Mouse (Mus musculus): ENCODE data around the gene Gpnmb. TPM values are rescaled to one million over a fixed set of nuclear protein-coding genes. Genes with fewer than 3 reads are reported as not detected.

The Gpnmb gene
- polyA plus RNA-seq, 1 experiment from 2014 or later, result 0.25 TPM

DNA sequence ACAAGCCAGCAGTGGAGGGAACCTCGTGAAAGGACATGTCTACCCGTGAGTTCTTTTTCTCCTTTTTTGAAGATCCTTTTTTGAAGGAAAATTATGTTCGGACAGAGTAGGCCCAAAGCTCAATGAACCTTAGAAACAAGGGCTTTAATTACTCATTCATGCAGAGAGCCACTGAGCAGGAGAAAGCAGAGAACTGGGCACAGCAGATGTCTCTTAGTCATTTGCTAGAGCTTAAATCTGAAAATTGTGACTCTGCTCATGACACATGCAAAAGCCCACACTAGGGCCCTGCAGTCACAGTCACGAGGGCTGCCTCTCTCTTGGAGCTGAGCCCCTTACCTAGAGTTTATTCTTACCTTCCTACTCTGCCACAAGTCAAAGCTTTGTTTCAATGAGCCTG is 3.6 kb upstream of the Gpnmb start:
- no peak overlapping the region for H3K4me2 ChIP-seq
- no peaks in the 10 kb centered on the region for H3K36me3 ChIP-seq
- H3K27me3 ChIP-seq, result peaks cover 29% of the 10 kb centered on the region
- ATAC-seq (ENCODE audit: low read depth), result no peak
- H3K4me1 ChIP-seq (replicated peaks), result peaks cover 9% of the 10 kb centered on the region
- no peak overlapping the region for H3K4me3 ChIP-seq (replicated peaks)
- no peak overlapping the region for H3K27ac ChIP-seq
- H3K9me3 ChIP-seq (replicated peaks), result no peaks in the 10 kb centered on the region
- DNase-seq, result no peak
- no peak overlapping the region for H3K9ac ChIP-seq
- 63% methylated on average over 4 of the region's 4 CpGs for WGBS (ENCODE audit: insufficient replicate concordance)

DNA sequence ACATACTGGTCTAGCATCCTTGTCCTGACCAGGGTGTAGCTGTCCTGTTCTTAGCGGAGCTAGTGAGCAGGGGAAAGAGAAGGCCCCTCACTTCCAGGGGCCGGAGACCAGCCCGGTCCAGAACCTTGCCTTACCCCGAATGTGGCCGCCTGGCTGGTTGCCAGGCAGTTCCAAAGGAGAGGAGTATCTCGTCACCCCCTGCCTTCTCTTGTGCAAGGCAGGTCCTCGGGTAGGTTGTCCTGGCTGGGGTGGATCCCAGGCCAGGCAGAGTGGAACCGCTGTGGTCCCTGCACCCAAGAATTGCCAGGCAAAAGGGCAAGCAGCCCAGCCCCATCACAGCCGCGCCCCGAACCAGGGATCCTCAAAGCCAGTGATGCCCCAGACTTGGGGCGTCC is 919 bp downstream of the Gpnmb start:
- ATAC-seq (ENCODE audit: low read depth) (no peak), DNase-seq (no peak)
- no peaks in the 10 kb centered on the region for H3K36me3 ChIP-seq
- no peak overlapping the region for H3K4me2 ChIP-seq
- peaks cover 11% of the 10 kb centered on the region for H3K4me1 ChIP-seq (replicated peaks)
- peaks cover 33% of the 10 kb centered on the region for H3K27me3 ChIP-seq
- no peak overlapping the region for H3K9ac ChIP-seq
- H3K9me3 ChIP-seq (replicated peaks), result no peaks in the 10 kb centered on the region
- WGBS (ENCODE audit: insufficient replicate concordance), result 44% methylated on average over 12 of the region's 12 CpGs
- no peak overlapping the region for H3K4me3 ChIP-seq (replicated peaks)
- no peak overlapping the region for H3K27ac ChIP-seq

DNA sequence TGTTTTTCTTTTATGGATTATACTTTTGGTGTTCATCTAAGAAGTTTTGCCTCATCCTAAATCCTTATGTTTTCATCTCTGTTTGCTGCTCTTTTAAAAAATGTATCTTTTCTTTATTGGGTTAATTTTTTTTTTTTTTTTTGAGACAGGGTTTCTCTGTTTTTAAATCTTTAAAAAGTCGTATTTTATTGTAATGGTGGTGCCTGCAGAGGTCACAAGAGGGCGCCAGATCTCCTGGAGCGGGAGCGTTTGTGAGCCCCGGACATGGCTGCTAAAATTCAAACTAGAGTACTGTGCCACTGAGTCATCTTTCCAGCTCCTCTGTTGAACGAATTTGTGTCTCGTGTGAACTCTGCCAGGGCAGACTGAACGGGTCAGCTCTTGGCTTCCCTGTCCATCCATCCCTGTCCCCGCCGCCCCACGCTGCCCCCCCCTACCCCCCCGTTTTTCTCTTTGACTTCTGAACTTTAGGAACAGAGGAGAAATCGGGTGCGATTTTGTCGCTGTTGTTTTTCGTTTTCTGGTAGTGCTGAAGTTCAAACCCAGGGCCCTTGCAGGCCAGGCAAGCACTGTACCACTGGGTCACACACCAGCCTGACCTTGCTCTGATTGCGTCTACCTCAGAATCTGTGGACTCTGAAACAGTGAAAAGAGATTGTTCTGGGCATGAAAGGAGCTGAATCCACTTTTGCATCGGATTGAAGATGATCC is 3.3 kb downstream of the Gpnmb start:
- WGBS (ENCODE audit: insufficient replicate concordance), result 11% methylated on average over 18 of the region's 18 CpGs
- Histone ChIP-seq H3K9me3 (replicated peaks) (no peaks in the 10 kb centered on the region), H3K27me3 (peaks cover 31% of the 10 kb centered on the region), H3K4me2 (peak overlapping the region; percentile 47), H3K36me3 (no peaks in the 10 kb centered on the region), H3K9ac (no peak overlapping the region), H3K4me3 (replicated peaks) (peak overlapping the region; percentile 29), H3K4me1 (replicated peaks) (peaks cover 11% of the 10 kb centered on the region), H3K27ac (no peak overlapping the region)
- DNase-seq (peak; percentile 11), ATAC-seq (ENCODE audit: low read depth) (no peak)

DNA sequence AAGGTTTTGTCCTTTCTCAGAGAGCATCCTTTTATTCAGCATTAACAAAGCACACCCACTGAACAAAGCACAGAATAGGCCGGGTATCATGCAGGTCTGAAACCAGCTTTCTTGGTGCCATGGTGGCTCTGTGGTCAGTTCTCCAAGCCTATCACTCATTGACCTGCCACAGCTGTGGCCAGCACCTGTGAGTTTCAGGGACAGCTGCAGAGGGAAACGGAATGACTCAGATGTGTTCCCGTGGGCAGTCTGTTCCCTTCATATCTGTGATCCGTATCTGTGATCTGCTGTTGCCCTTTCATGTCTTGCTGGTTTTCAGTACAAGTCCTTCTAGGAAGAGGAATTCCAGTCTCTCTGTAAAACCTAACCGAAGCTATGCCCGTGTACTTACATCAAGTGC is 10.2 kb downstream of the Gpnmb start:
- Histone ChIP-seq H3K27me3 (no peaks in the 10 kb centered on the region), H3K4me3 (replicated peaks) (no peak overlapping the region), H3K4me2 (no peak overlapping the region), H3K4me1 (replicated peaks) (no peaks in the 10 kb centered on the region), H3K27ac (no peak overlapping the region), H3K9me3 (replicated peaks) (no peaks in the 10 kb centered on the region), H3K36me3 (no peaks in the 10 kb centered on the region), H3K9ac (no peak overlapping the region)
- ATAC-seq (ENCODE audit: low read depth) (no peak), DNase-seq (no peak)
- WGBS (ENCODE audit: insufficient replicate concordance), result 61% methylated on average over 6 of the region's 6 CpGs

DNA sequence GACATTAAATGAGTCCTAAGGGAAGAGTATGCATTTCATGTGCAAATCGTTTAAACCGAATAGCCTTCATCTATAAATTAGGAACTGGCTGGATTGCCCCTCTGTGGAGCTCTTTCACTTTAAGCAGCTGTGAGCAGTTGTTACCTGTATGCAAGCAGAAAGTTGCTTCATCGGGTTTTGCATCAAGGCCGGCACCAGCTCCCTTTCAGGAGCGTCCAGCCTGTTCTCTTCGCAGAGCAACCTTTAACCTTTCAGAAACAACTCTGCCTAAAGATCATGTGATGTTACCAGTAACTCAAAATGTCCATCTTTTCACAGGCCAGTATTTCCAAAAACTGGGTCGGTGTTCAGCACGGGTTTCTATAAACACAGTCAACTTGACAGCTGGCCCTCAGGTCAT is 10.6 kb downstream of the Gpnmb start:
- no peaks in the 10 kb centered on the region for H3K9me3 ChIP-seq (replicated peaks)
- no peaks in the 10 kb centered on the region for H3K36me3 ChIP-seq
- H3K4me1 ChIP-seq (replicated peaks), result no peaks in the 10 kb centered on the region
- WGBS (ENCODE audit: insufficient replicate concordance), result 70% methylated on average over 8 of the region's 8 CpGs
- H3K27me3 ChIP-seq, result no peaks in the 10 kb centered on the region
- no peak overlapping the region for H3K9ac ChIP-seq
- H3K27ac ChIP-seq, result no peak overlapping the region
- no peak for DNase-seq
- H3K4me3 ChIP-seq (replicated peaks), result no peak overlapping the region
- no peak overlapping the region for H3K4me2 ChIP-seq
- ATAC-seq (ENCODE audit: low read depth), result no peak

DNA sequence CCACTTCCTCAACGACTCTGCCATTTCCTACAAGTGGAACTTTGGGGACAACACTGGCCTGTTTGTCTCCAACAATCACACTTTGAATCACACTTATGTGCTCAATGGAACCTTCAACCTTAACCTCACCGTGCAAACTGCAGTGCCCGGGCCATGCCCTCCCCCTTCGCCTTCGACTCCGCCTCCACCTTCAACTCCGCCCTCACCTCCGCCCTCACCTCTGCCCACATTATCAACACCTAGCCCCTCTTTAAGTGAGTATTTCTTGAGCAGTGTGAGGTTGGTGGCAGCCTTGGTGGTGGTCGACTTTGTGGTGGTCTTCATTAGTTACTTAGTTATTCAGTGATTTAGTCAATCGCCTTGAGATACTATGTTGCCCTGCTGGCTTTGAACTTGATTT is 11.5 kb downstream of the Gpnmb start:
- H3K9me3 ChIP-seq (replicated peaks), result no peaks in the 10 kb centered on the region
- 51% methylated on average over 10 of the region's 10 CpGs for WGBS (ENCODE audit: insufficient replicate concordance)
- H3K9ac ChIP-seq, result no peak overlapping the region
- DNase-seq, result no peak
- H3K27ac ChIP-seq, result no peak overlapping the region
- no peak overlapping the region for H3K4me3 ChIP-seq (replicated peaks)
- no peak for ATAC-seq (ENCODE audit: low read depth)
- H3K4me2 ChIP-seq, result no peak overlapping the region
- H3K4me1 ChIP-seq (replicated peaks), result no peaks in the 10 kb centered on the region
- H3K36me3 ChIP-seq, result no peaks in the 10 kb centered on the region
- no peaks in the 10 kb centered on the region for H3K27me3 ChIP-seq

DNA sequence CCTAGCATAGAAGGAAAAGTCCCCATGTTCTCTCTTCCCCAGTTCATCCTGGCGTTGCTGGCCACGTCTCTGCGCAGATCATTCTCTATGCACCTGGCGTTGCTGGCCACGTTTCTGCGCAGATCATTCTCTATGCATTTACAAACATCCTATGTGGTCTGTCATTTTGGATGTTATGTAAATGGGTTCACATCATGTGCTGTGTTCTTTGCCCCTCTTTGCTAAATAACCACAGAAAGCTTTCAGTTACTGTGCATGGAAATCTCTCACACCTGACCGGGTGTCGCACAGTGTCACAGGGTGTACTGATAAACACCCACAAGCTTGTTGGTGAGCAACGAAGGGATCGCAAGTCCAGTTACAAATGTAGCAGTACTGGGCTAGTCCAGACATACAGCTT is 12.0 kb downstream of the Gpnmb start:
- H3K9me3 ChIP-seq (replicated peaks), result no peaks in the 10 kb centered on the region

DNA sequence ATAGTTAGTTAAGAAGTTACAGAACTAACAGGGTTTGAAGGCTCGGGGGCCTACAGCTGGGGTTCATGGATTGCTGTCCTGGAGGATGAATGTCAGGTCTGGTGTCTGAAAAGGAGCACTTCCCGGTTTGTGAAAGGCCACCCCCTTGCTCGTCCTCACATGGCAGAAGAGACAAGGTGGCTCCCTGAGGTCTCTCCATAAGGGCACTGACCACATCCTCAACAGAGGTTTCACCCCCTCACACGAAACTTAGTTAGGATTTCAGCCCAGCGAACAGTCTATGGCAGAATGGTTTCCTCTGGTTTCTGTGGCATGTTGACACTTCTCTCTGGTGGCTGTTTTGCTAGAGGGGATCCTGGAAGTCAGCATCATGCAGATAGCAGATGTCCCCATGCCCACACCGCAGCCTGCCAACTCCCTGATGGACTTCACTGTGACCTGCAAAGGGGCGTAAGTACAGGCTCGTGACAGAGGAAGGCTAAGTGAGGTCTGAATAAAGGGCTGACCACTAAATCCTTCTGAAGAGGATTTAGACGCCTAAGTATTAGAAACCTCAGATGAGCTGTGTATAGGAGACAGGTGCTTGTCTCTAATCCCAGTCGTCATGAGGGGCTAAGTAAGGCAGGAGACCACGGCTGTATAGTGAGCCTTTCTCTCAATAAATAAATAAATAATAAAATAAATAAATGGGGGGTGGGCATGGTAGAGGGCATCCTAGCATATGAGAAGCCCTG is 14.5 kb downstream of the Gpnmb start:
- Histone ChIP-seq H3K27ac (no peak overlapping the region), H3K4me2 (no peak overlapping the region), H3K9me3 (replicated peaks) (0 out of 2 replicates have a peak, but pooled peaks cover 2% of the 10 kb centered on the region), H3K36me3 (no peaks in the 10 kb centered on the region), H3K9ac (no peak overlapping the region), H3K4me3 (replicated peaks) (no peak overlapping the region), H3K4me1 (replicated peaks) (no peaks in the 10 kb centered on the region), H3K27me3 (no peaks in the 10 kb centered on the region)
- ATAC-seq (ENCODE audit: low read depth) (no peak), DNase-seq (no peak)
- 55% methylated on average over 11 of the region's 11 CpGs for WGBS (ENCODE audit: insufficient replicate concordance)

More for the DNA sequence above, 12.0 kb downstream of the Gpnmb start:
- DNase-seq (no peak), ATAC-seq (ENCODE audit: low read depth) (no peak)
- H3K4me3 ChIP-seq (replicated peaks), result no peak overlapping the region
- H3K27me3 ChIP-seq, result no peaks in the 10 kb centered on the region
- no peak overlapping the region for H3K4me2 ChIP-seq
- no peak overlapping the region for H3K27ac ChIP-seq
- WGBS (ENCODE audit: insufficient replicate concordance), result 78% methylated on average over 10 of the region's 10 CpGs
- H3K4me1 ChIP-seq (replicated peaks), result no peaks in the 10 kb centered on the region
- H3K36me3 ChIP-seq, result no peaks in the 10 kb centered on the region
- H3K9ac ChIP-seq, result no peak overlapping the region

DNA sequence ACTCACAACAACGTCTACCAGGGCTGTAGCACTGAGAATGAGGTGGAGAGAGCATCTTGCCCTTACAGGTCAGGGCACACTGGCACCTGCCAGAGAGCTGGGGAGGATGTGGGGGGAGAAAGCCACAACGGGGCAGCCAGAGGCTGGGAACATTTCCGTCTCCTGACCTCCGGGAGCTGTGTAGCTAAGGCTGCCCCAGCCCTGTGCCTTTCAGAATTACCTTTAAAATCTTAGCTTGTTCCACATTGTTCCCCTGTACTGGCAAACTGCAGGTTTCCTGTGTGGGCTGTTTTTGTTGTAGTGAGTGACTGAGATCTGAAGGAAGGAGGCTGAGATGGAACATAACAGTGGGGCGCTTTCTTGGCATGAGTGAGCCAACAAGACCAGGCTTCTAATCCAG is 15.8 kb downstream of the Gpnmb start:
- H3K9me3 ChIP-seq (replicated peaks), result 0 out of 2 replicates have a peak, but pooled peaks cover 2% of the 10 kb centered on the region

DNA sequence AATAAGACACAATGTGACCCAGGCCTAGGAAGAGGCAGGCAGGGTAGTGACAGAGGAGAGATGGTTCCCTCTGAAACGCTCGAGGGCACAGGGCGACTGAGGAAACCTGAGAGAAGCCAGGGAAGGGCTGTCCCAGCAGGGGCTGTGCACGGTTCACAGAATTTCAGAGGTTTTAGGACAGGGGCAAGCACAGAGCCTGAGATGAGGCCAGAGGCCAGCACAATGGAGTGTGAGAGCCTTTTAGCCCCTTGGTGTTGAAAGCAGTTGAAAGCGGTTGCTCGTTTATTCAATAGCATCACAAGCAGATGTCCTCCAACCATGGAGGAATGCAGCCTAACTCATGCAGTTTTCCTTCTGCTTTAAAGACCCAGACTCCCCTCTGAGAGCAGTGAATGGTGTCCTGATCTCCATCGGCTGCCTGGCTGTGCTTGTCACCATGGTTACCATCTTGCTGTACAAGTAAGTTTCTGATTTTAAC is 18.9 kb downstream of the Gpnmb start:
- DNase-seq, result no peak
- Histone ChIP-seq H3K9ac (no peak overlapping the region), H3K9me3 (replicated peaks) (0 out of 2 replicates have a peak, but pooled peaks cover 2% of the 10 kb centered on the region), H3K4me2 (no peak overlapping the region), H3K27me3 (no peaks in the 10 kb centered on the region), H3K4me3 (replicated peaks) (no peak overlapping the region), H3K36me3 (no peaks in the 10 kb centered on the region), H3K27ac (no peak overlapping the region), H3K4me1 (replicated peaks) (no peaks in the 10 kb centered on the region)
- WGBS (ENCODE audit: insufficient replicate concordance), result 53% methylated on average over 7 of the region's 7 CpGs
- ATAC-seq (ENCODE audit: low read depth), result no peak

More for the DNA sequence above, 15.8 kb downstream of the Gpnmb start:
- DNase-seq (no peak), ATAC-seq (ENCODE audit: low read depth) (no peak)
- WGBS (ENCODE audit: insufficient replicate concordance), result 47% methylated on average over 5 of the region's 5 CpGs
- Histone ChIP-seq H3K4me3 (replicated peaks) (no peak overlapping the region), H3K36me3 (no peaks in the 10 kb centered on the region), H3K4me1 (replicated peaks) (no peaks in the 10 kb centered on the region), H3K9ac (no peak overlapping the region), H3K27me3 (no peaks in the 10 kb centered on the region), H3K27ac (no peak overlapping the region), H3K4me2 (no peak overlapping the region)

DNA sequence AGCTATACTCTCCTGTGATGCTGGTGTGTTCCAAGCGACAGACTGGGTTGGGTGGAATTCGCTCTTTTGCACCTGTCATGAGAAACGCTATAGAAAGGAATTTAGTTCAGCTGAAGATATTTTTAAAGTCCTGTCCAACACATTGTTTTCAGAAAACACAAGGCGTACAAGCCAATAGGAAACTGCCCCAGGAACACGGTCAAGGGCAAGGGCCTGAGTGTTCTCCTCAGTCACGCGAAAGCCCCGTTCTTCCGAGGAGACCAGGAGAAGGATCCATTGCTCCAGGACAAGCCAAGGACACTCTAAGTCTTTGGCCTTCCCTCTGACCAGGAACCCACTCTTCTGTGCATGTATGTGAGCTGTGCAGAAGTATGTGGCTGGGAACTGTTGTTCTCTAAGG is 19.7 kb downstream of the Gpnmb start:
- Histone ChIP-seq H3K9me3 (replicated peaks) (0 out of 2 replicates have a peak, but pooled peaks cover 2% of the 10 kb centered on the region), H3K27ac (no peak overlapping the region), H3K27me3 (no peaks in the 10 kb centered on the region), H3K36me3 (no peaks in the 10 kb centered on the region), H3K4me3 (replicated peaks) (no peak overlapping the region), H3K4me2 (no peak overlapping the region), H3K9ac (no peak overlapping the region), H3K4me1 (replicated peaks) (no peaks in the 10 kb centered on the region)
- ATAC-seq (ENCODE audit: low read depth) (no peak), DNase-seq (no peak)
- WGBS (ENCODE audit: insufficient replicate concordance), result 76% methylated on average over 9 of the region's 9 CpGs
